Comparison of ENCODE assay signal across 11 mouse cellular contexts in the genomic region with DNA sequence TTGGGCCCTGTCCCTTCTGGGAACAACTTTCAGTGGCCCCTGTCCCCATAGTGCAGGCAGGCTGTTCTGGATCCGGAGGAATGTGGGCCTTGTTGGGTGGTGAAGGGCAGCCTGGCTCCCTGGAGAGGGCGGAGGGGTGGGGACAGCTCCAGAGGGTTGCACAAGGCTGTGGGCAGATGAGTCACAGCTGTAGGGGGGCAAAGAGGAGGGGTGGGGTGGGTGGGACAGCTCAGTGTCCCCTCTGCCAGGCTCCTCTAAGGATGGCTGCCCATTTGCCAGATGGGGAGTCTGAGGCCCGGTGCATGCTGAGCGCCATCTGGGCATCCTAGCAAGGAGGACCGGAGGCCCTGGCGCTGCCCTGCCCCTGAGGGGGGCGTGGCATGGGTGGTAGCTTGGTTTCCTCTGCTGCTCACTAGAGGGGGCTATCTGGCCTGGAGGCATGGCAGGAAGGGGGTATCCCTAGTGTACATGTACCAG. TPM values are rescaled to one million over a fixed set of nuclear protein-coding genes. Genes with fewer than 3 reads are reported as not detected.
DNase-seq lines count a peak whose midpoint lies in the region; ATAC-seq lines count a peak whose summit lies in the region.
"Had no signal": no experiment of that assay in that cellular context is flagged by ENCODE, and none has a peak within 500 bp of the region (broad histone marks: within the 10 kb centered on the region; RNA-seq: fewer than 3 reads in every experiment).

No protein-coding gene starts in this region.

- DNase-seq in adrenal gland, adult 2 months, result peak; percentile 84
- no peak for DNase-seq in adrenal gland, postnatal 4 days (ENCODE audit: low spot score in 2 of 2)
- DNase-seq in liver, embryonic 11.5 days (ENCODE audit: low spot score), result no peak
- peak; percentile 82 for DNase-seq in cerebellum, adult 9-10 months
- DNase-seq in lung, postnatal 36 days, result peak; percentile 59
- DNase-seq in retina, postnatal 1 day, result no peak
- no peak for DNase-seq in frontal cortex, postnatal 10 days (ENCODE audit: low spot score in 2 of 2)
- DNase-seq: B cell, adult 2 months; lung, embryonic 14.5 days had no signal

- H3K27ac ChIP-seq in liver, embryonic 12.5 days, result 0 out of 2 replicates have a peak overlapping the region, but pooled peaks have one; percentile 89
- H3K27ac ChIP-seq in liver, embryonic 11.5 days (ENCODE audit: low read depth, low read length), result no peak overlapping the region
- H3K27ac ChIP-seq: hindbrain, embryonic 15.5 days had no signal

- peaks cover 85% of the 10 kb centered on the region for H3K4me1 ChIP-seq in liver, embryonic 12.5 days
- H3K4me1 ChIP-seq in liver, embryonic 11.5 days (replicated peaks; ENCODE audit: control insufficient read depth, insufficient read depth, low read length), result peaks cover 44% of the 10 kb centered on the region

- H3K27me3 ChIP-seq in liver, embryonic 12.5 days (replicated peaks), result no peaks in the 10 kb centered on the region
- H3K27me3 ChIP-seq in liver, embryonic 11.5 days (replicated peaks; ENCODE audit: control insufficient read depth, insufficient read depth, low read length), result no peaks in the 10 kb centered on the region
- H3K27me3 ChIP-seq: hindbrain, embryonic 15.5 days had no signal

- WGBS in liver, embryonic 12.5 days (ENCODE audit: insufficient replicate concordance), result 87% methylated on average over 7 of the region's 7 CpGs
- 95% methylated on average over 7 of the region's 7 CpGs for WGBS in liver, embryonic 11.5 days

- H3K9ac ChIP-seq in liver, embryonic 12.5 days, result no peak overlapping the region
- no peak overlapping the region for H3K9ac ChIP-seq in liver, embryonic 11.5 days (ENCODE audit: low read depth, low read length)
- H3K9ac ChIP-seq: hindbrain, embryonic 15.5 days; lung, embryonic 14.5 days had no signal

- H3K36me3 ChIP-seq in liver, embryonic 12.5 days, result peaks cover 99% of the 10 kb centered on the region
- H3K36me3 ChIP-seq in liver, embryonic 11.5 days (ENCODE audit: control insufficient read depth, insufficient read depth, low read length), result peaks cover 50% of the 10 kb centered on the region

- no peak for ATAC-seq in liver, embryonic 12.5 days
- no peak for ATAC-seq in liver, embryonic 11.5 days (replicated peaks; ENCODE audit: low FRiP score)

- H3K4me2 ChIP-seq in liver, embryonic 12.5 days, result no peak overlapping the region
- no peak overlapping the region for H3K4me2 ChIP-seq in liver, embryonic 11.5 days
- H3K4me2 ChIP-seq: hindbrain, embryonic 15.5 days; lung, embryonic 14.5 days had no signal

- H3K9me3 ChIP-seq in liver, embryonic 12.5 days (replicated peaks), result no peaks in the 10 kb centered on the region
- no peaks in the 10 kb centered on the region for H3K9me3 ChIP-seq in liver, embryonic 11.5 days (ENCODE audit: control insufficient read depth, low read length)
- H3K9me3 ChIP-seq: hindbrain, embryonic 15.5 days had no signal

- H3K4me3 ChIP-seq in liver, embryonic 12.5 days, result no peak overlapping the region
- no peak overlapping the region for H3K4me3 ChIP-seq in liver, embryonic 11.5 days (ENCODE audit: low read depth, low read length)
- H3K4me3 ChIP-seq: hindbrain, embryonic 15.5 days had no signal

RNA-seq across cellular contexts. Expression of a gene that starts 8.2 kb away (rescaled TPM):
- 10 to 100 TPM; 62.9 to 80.9 TPM for total RNA-seq in adrenal gland, adult 2 months (2021)
- polyA plus RNA-seq in adrenal gland, adult 2 months (2012; rRNA removed), result 150 and 158 TPM in 2 replicates
- 10 to 100 TPM; 71.8 to 76.6 TPM for total RNA-seq in adrenal gland, postnatal 4 days (2021)
- 74.0 and 76.0 TPM in 2 replicates for polyA plus RNA-seq in liver, embryonic 12.5 days (2016; fragmentation: Nextera tagmentation; extraction: Ambion mirVana)
- polyA plus RNA-seq in liver, embryonic 11.5 days (2014; fragmentation: Nextera tagmentation; extraction: Ambion mirVana), result 31.6 and 34.2 TPM in 2 replicates

RNA-seq across cellular contexts. Expression of a gene that starts 24.5 kb away (rescaled TPM):
- 10 to 100 TPM; 27.3 to 29.8 TPM for total RNA-seq in adrenal gland, adult 2 months (2021)
- polyA plus RNA-seq in adrenal gland, adult 2 months (2012; rRNA removed), result 41.4 and 48.6 TPM in 2 replicates
- total RNA-seq in adrenal gland, postnatal 4 days (2021), result 10 to 100 TPM; 34.0 to 34.4 TPM
- polyA plus RNA-seq in liver, embryonic 12.5 days (2016; fragmentation: Nextera tagmentation; extraction: Ambion mirVana), result 28.9 and 29.7 TPM in 2 replicates
- 41.2 and 50.9 TPM in 2 replicates for polyA plus RNA-seq in liver, embryonic 11.5 days (2014; fragmentation: Nextera tagmentation; extraction: Ambion mirVana)

RNA-seq across cellular contexts. Expression of a gene that starts 33.2 kb away (rescaled TPM):
- 1,000 to 10,000 TPM; 1,393 to 1,508 TPM for total RNA-seq in adrenal gland, adult 2 months (2021)
- polyA plus RNA-seq in adrenal gland, adult 2 months (2012; rRNA removed), result 1,342 and 1,424 TPM in 2 replicates
- 1,000 to 10,000 TPM; 1,728 to 1,734 TPM for total RNA-seq in adrenal gland, postnatal 4 days (2021)
- 440 and 450 TPM in 2 replicates for polyA plus RNA-seq in liver, embryonic 12.5 days (2016; fragmentation: Nextera tagmentation; extraction: Ambion mirVana)
- polyA plus RNA-seq in liver, embryonic 11.5 days (2014; fragmentation: Nextera tagmentation; extraction: Ambion mirVana), result 626 and 647 TPM in 2 replicates

RNA-seq across cellular contexts. Expression of a gene that starts 37.5 kb away (rescaled TPM):
- 100 to 1,000 TPM; 157 to 185 TPM for total RNA-seq in adrenal gland, adult 2 months (2021)
- 787 and 873 TPM in 2 replicates for polyA plus RNA-seq in adrenal gland, adult 2 months (2012; rRNA removed)
- 100 to 1,000 TPM; 149 to 157 TPM for total RNA-seq in adrenal gland, postnatal 4 days (2021)
- polyA plus RNA-seq in liver, embryonic 12.5 days (2016; fragmentation: Nextera tagmentation; extraction: Ambion mirVana), result 167 and 168 TPM in 2 replicates
- polyA plus RNA-seq in liver, embryonic 11.5 days (2014; fragmentation: Nextera tagmentation; extraction: Ambion mirVana), result 201 and 207 TPM in 2 replicates

RNA-seq across cellular contexts. Expression of a gene that starts 39.6 kb away (rescaled TPM):
- 10 to 100 TPM; 74.6 to 76.7 TPM for total RNA-seq in adrenal gland, adult 2 months (2021)
- 100 and 127 TPM in 2 replicates for polyA plus RNA-seq in adrenal gland, adult 2 months (2012; rRNA removed)
- total RNA-seq in adrenal gland, postnatal 4 days (2021), result 10 to 100 TPM; 53.4 to 63.6 TPM
- polyA plus RNA-seq in liver, embryonic 12.5 days (2016; fragmentation: Nextera tagmentation; extraction: Ambion mirVana), result 41.7 TPM in 2 replicates
- polyA plus RNA-seq in liver, embryonic 11.5 days (2014; fragmentation: Nextera tagmentation; extraction: Ambion mirVana), result 44.5 and 45.6 TPM in 2 replicates

Comparison
In these comparisons a context has a peak if more than half of its experiments do, and no peak if none do; other contexts are left out.
1. DNase-seq: peak in adrenal gland, adult 2 months (single experiment), cerebellum, adult 9-10 months (single experiment) and lung, postnatal 36 days (single experiment); none in adrenal gland, postnatal 4 days (0 of 2), liver, embryonic 11.5 days (single experiment), retina, postnatal 1 day (single experiment) and frontal cortex, postnatal 10 days (0 of 2).